Mouse (Mus musculus) bone marrow, adult 2 months (tissue): ENCODE measurements around the gene Caln1.

ENCODE experiments used
- CTCF ChIP-seq: fragments of 200-500 bp; IDR thresholded peaks from 2 replicates; pipeline ENCODE4 v1.5.1; 2011; ENCODE audit warnings: low read length, control low read depth; ENCODE audit not compliant: control insufficient read depth, insufficient read depth
- POLR2A ChIP-seq: fragments of 200-500 bp; IDR thresholded peaks from 2 replicates; pipeline ENCODE4 v1.6.1; 2011; ENCODE audit warnings: low read depth, mild to moderate bottlenecking, control low read depth, low read length, borderline replicate concordance; ENCODE audit not compliant: control insufficient read depth

GRCm38 (mm10) chr5:130480290-130480689 lies 111.0 kb downstream of the Caln1 start:
- no peak for TF ChIP-seq CTCF
- TF ChIP-seq POLR2A: no peak
